Mouse (Mus musculus) heart, postnatal 0 days (tissue): Measurements from ENCODE around the gene Lipo3.

ENCODE experiments used
- CTCF ChIP-seq: IDR thresholded peaks from 2 replicates; pipeline ENCODE4 v1.5.1; 2016; ENCODE audit warnings: antibody characterized with exemption, control low read depth, low read depth
- EP300 ChIP-seq: IDR thresholded peaks from 2 replicates; pipeline ENCODE4 v1.6.1; 2016; ENCODE audit warnings: antibody characterized with exemption, low read depth

DNA sequence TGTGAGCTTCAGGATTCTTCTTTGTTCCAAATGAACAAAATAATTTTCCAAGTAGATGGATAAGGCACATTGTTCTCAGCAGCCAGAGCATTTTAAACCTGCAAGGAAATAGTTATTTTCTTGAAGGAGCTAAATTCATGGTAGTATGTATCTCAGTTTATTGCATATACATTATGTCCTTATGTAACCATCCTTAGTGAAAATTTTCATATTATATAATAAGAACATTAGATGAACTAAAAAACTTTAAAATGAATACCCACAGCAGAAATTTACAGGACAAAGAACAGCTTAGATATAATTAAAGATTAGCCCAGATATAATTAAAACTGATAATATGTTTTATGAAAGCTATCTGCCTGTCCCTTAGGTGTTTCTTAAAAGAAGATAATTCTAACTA, 244.1 kb downstream of the Lipo3 start, which contains the start of gene Lipo4:
- TF ChIP-seq EP300, result no peak
- TF ChIP-seq CTCF, result no peak
